In genomic region chr9:69814432-69814831, GRCm38 (mm10) we compare ENCODE assay signal across 23 mouse cellular contexts. TPM values are rescaled to one million over a fixed set of nuclear protein-coding genes. Genes with fewer than 3 reads are reported as not detected.
"Had no signal": no experiment of that assay in that cellular context is flagged by ENCODE, and none has a peak within 500 bp of the region (broad histone marks: within the 10 kb centered on the region; RNA-seq: fewer than 3 reads in every experiment).

No protein-coding gene starts in this region.

- H3K4me3 ChIP-seq: left cerebral cortex, adult 2 months; liver, embryonic 13.5 days had no signal

- H3K4me1 ChIP-seq: liver, embryonic 13.5 days had no signal

- H3K27ac ChIP-seq: kidney, postnatal 0 days; left cerebral cortex, adult 2 months; liver, embryonic 13.5 days had no signal

- H3K9me3 ChIP-seq: liver, embryonic 13.5 days had no signal

- H3K9ac ChIP-seq: liver, embryonic 13.5 days had no signal

- H3K36me3 ChIP-seq: liver, embryonic 13.5 days had no signal

- H3K4me2 ChIP-seq: liver, embryonic 13.5 days; midbrain, embryonic 11.5 days had no signal

- H3K27me3 ChIP-seq: liver, embryonic 13.5 days had no signal

- ATAC-seq: intestine, embryonic 16.5 days had no signal

- DNase-seq: kidney, adult 2 months; kidney, postnatal 36 days; layer of hippocampus, postnatal 36 days; liver, embryonic 13.5 days; lung, postnatal 4 days; midbrain, embryonic 14.5 days; right cerebral cortex, adult 18-20 months; right cerebral cortex, postnatal 14 days; right cerebral cortex, postnatal 4 days; thymus, postnatal 4 days had no signal

RNA-seq across cellular contexts. Expression of gene Foxb1, which starts 53.7 kb away (rescaled TPM):
- total RNA-seq: layer of hippocampus, adult 8-10 months; layer of hippocampus, postnatal 36 days; left cerebral cortex, adult 2 months; left cerebral cortex, postnatal 10 days; left cerebral cortex, postnatal 36 days; liver, adult 2 months; megakaryocyte progenitor cell, adult 5-6 weeks; megakaryocyte-erythroid progenitor cell, adult 5-6 weeks had no signal
- polyA plus RNA-seq: intestine, embryonic 16.5 days; kidney, adult 2 months; kidney, postnatal 0 days; liver, adult 2 months; liver, embryonic 13.5 days; liver, embryonic 16.5 days; lung, embryonic 16.5 days; stomach, embryonic 14.5 days had no signal
